Mouse (Mus musculus): Measurements from ENCODE around the gene Ldlr. TPM values are rescaled to one million over a fixed set of nuclear protein-coding genes. Genes with fewer than 3 reads are reported as not detected.
A peak's percentile ranks its signal among the peaks of the same experiment; 100 is the strongest.
"Not testable (repeated sequence)": the region's sequence is repeated elsewhere in the genome, so short reads cannot be mapped to it uniquely, and the experiment has no call there.

Gene Ldlr
- total and polyA plus RNA-seq, 2 experiments from 2014 or later: 11.1 to 19.1 TPM

- H3K27me3 ChIP-seq (ENCODE audit: insufficient read depth, low read length): no peaks in the 10 kb centered on the region
- no peaks in the 10 kb centered on the region for H3K4me1 ChIP-seq (ENCODE audit: insufficient read depth)
- H3K36me3 ChIP-seq (ENCODE audit: insufficient read depth): no peaks in the 10 kb centered on the region
- no peak overlapping the region for H3K9ac ChIP-seq
- 90% methylated on average over 3 of the region's 3 CpGs for WGBS
- H3K4me3 ChIP-seq (ENCODE audit: low read depth, low read length): no peak overlapping the region
- no peak overlapping the region for H3K27ac ChIP-seq (ENCODE audit: low read depth, low read length)
- DNase-seq (no peak), ATAC-seq (no peak)
- no peaks in the 10 kb centered on the region for H3K9me3 ChIP-seq (ENCODE audit: low read length)
- no peak for TF ChIP-seq CTCF (IDR thresholded peaks at IDR 0.05; ENCODE audit: low read depth)
- no peak overlapping the region for H3K4me2 ChIP-seq (ENCODE audit: low read depth)
Observed at GRCm38 (mm10) chr9:21777726-21778125, 54.4 kb downstream of the Ldlr start.

DNA sequence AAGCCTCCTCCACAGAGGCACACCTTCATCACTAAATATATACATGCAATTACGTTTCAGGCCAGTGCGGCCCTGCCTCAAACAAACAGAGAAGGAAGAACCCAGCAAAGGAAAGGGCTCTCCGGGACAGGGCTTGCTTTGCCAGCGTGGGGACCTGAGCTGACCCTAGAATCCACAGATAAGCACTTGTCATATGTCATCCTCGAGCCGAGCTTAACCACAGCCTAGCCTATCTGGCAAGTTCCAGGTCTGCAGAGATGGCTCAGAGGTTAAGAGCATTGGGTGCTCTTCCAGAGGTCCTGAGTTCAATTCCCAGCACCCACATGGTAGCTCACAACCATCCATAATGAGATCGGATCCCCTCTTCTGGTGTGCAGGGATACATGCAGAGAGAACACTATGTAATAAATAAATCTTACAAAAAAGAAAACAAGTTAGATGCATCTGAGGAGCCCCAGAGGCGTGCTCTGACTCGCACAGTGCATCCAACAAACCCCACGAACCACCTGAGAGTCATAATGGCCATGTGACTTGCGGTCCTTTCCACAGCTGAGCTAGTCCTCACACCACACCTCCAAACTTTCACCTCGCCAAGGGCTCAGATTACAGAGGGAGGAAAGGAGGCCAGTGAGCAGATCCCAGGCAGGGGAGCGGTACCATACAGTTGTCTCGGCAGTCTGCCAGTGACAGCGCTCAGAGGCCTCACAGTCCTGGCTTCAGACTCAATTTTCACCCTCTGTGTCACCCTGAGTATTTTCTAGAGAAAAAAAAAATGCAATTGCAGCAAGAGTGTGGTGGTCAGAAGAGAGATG, 58.6 kb downstream of the Ldlr start:
- Histone ChIP-seq H3K9me3 (ENCODE audit: low read length) (no peaks in the 10 kb centered on the region), H3K4me3 (ENCODE audit: low read depth, low read length) (no peak overlapping the region), H3K27me3 (ENCODE audit: insufficient read depth, low read length) (no peaks in the 10 kb centered on the region), H3K27ac (ENCODE audit: low read depth, low read length) (no peak overlapping the region), H3K9ac (no peak overlapping the region), H3K36me3 (ENCODE audit: insufficient read depth) (no peaks in the 10 kb centered on the region), H3K4me1 (ENCODE audit: insufficient read depth) (no peaks in the 10 kb centered on the region), H3K4me2 (ENCODE audit: low read depth) (no peak overlapping the region)
- ATAC-seq (no peak), DNase-seq (no peak)
- no peak for TF ChIP-seq CTCF (IDR thresholded peaks at IDR 0.05; ENCODE audit: low read depth)
- 83% methylated on average over 15 of the region's 15 CpGs for WGBS

DNA sequence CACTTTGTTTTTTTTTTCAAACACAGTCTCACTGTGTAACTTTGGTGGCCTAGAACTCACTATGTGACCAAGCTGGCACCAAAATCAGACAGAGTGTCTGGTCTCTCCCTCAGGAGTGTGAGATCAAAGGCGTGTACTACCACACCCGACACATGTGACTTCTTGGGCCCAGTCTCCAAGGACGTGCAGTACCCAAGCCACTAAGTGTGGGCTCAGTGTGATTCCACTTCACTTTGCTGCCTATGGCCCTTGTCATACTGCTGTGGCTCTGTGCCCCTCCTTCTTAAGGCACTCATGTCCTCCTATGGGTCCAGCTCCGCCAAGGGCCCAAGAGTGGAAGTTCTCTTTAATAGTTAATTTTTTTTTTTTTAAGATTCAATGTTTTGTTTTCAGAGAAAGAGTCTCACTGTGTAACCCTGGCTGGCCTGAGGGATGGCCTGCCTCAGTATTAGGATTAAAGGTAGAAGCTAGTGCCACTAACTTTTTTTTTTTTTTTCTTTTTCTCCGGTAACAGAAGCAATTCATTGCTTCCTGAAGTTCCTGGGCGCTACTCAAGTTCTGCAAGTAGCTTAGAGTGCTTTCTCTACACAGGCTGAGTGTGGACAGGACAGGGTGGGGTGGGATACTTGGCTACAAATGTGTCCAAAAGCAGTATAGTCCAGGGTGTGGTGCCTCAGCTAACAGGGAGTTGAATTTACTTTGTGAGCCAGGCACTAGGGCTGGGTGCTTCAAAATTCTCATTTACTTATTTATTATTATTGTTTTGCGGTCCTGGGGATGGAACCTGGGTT, 61.4 kb downstream of the Ldlr start:
- H3K36me3 ChIP-seq (ENCODE audit: insufficient read depth): no peaks in the 10 kb centered on the region
- no peaks in the 10 kb centered on the region for H3K9me3 ChIP-seq (ENCODE audit: low read length)
- 93% methylated on average over 7 of the region's 7 CpGs for WGBS
- no peaks in the 10 kb centered on the region for H3K27me3 ChIP-seq (ENCODE audit: insufficient read depth, low read length)
- H3K4me2 ChIP-seq (ENCODE audit: low read depth): no peak overlapping the region
- H3K4me1 ChIP-seq (ENCODE audit: insufficient read depth): no peaks in the 10 kb centered on the region
- H3K4me3 ChIP-seq (ENCODE audit: low read depth, low read length): no peak overlapping the region
- H3K27ac ChIP-seq (ENCODE audit: low read depth, low read length): no peak overlapping the region
- ATAC-seq (no peak), DNase-seq (no peak)
- H3K9ac ChIP-seq: no peak overlapping the region
- no peak for TF ChIP-seq CTCF (IDR thresholded peaks at IDR 0.05; ENCODE audit: low read depth)

- not testable (repeated sequence) for ATAC-seq; H3K27me3 ChIP-seq (ENCODE audit: insufficient read depth, low read length); H3K9ac ChIP-seq; DNase-seq; H3K4me1 ChIP-seq (ENCODE audit: insufficient read depth); H3K4me3 ChIP-seq (ENCODE audit: low read depth, low read length); H3K9me3 ChIP-seq (ENCODE audit: low read length); H3K36me3 ChIP-seq (ENCODE audit: insufficient read depth); H3K4me2 ChIP-seq (ENCODE audit: low read depth); H3K27ac ChIP-seq (ENCODE audit: low read depth, low read length)
- 83% methylated on average over 1 of the region's 2 CpGs for WGBS
Observed at GRCm38 (mm10) chr9:21786309-21786708, 63.0 kb downstream of the Ldlr start.

DNA sequence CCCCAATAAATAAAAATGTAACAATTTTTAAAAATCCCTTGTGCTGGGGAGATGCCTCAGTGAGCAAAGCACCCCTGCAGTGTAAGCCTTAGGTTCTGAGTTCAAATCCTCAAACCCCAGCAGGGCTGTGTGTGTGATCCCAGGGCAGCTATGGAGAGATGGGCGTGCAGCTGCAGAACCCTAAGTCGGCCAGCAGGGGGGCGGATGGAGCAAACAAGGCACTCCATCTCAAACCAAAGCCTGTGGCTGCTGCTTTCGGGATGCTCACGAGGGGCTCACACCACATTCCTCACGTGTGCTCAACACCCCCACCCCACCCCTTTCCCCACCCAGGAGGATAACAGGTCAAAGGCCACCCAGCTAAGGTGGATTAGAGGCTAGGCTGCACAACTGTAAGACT, 63.6 kb downstream of the Ldlr start:
- no peaks in the 10 kb centered on the region for H3K9me3 ChIP-seq (ENCODE audit: low read length)
- no peak overlapping the region for H3K27ac ChIP-seq (ENCODE audit: low read depth, low read length)
- H3K4me1 ChIP-seq (ENCODE audit: insufficient read depth): no peaks in the 10 kb centered on the region
- no peaks in the 10 kb centered on the region for H3K27me3 ChIP-seq (ENCODE audit: insufficient read depth, low read length)
- H3K36me3 ChIP-seq (ENCODE audit: insufficient read depth): no peaks in the 10 kb centered on the region
- 8% methylated on average over 6 of the region's 6 CpGs for WGBS
- H3K4me2 ChIP-seq (ENCODE audit: low read depth): no peak overlapping the region
- TF ChIP-seq CTCF (IDR thresholded peaks at IDR 0.05; ENCODE audit: low read depth): peak; percentile 74
- DNase-seq: peak; percentile 63
- ATAC-seq: peak; percentile 86
- no peak overlapping the region for H3K9ac ChIP-seq
- no peak overlapping the region for H3K4me3 ChIP-seq (ENCODE audit: low read depth, low read length)

DNA sequence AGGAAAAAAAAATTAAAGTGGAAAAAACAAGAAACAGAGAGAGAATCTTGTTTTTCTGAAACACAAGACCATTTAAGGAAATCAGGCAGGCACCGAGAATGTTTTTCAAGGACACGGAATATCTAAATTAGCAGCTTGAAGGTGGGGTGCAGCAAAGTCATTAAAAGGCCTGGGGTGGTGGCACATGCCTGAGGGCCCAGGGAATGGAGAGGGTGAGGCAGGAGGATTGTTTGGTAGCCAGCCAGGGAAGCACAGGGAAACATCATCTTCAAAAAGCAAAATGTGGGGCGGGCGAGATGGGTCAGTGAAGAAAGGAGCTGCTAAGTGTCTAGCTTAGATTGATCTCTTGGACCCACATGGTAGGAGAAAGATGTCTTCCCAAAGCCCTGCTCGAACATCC, 64.4 kb downstream of the Ldlr start:
- Histone ChIP-seq H3K9ac (no peak overlapping the region), H3K4me1 (ENCODE audit: insufficient read depth) (no peaks in the 10 kb centered on the region), H3K4me2 (ENCODE audit: low read depth) (no peak overlapping the region), H3K4me3 (ENCODE audit: low read depth, low read length) (no peak overlapping the region), H3K27me3 (ENCODE audit: insufficient read depth, low read length) (no peaks in the 10 kb centered on the region), H3K27ac (ENCODE audit: low read depth, low read length) (no peak overlapping the region), H3K36me3 (ENCODE audit: insufficient read depth) (no peaks in the 10 kb centered on the region), H3K9me3 (ENCODE audit: low read length) (no peaks in the 10 kb centered on the region)
- DNase-seq (no peak), ATAC-seq (no peak)
- WGBS: 83% methylated on average over 5 of the region's 5 CpGs
- no peak for TF ChIP-seq CTCF (IDR thresholded peaks at IDR 0.05; ENCODE audit: low read depth)

DNA sequence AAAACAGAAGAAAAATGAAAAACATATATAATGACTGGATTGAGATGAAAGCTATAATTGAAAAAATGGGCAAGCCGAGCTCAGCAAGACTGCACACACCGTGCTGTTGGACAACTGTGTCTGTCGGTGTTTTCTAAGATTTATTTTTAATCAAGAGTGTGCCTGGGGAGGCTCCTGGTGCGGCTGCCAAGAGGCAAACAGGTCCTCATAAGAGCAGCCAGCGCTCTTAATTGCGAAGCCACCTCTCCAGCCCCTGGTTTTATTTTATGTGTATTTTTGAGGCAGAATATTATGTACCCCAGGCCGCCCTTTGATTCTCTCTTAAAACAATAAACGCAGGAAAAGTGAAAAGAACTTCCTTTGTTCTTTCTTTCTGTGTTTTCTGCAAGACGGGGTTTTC, 65.0 kb downstream of the Ldlr start:
- ATAC-seq (no peak), DNase-seq (no peak)
- H3K27ac ChIP-seq (ENCODE audit: low read depth, low read length): no peak overlapping the region
- 72% methylated on average over 9 of the region's 9 CpGs for WGBS
- no peak overlapping the region for H3K9ac ChIP-seq
- no peaks in the 10 kb centered on the region for H3K9me3 ChIP-seq (ENCODE audit: low read length)
- no peaks in the 10 kb centered on the region for H3K36me3 ChIP-seq (ENCODE audit: insufficient read depth)
- H3K4me2 ChIP-seq (ENCODE audit: low read depth): no peak overlapping the region
- TF ChIP-seq CTCF (IDR thresholded peaks at IDR 0.05; ENCODE audit: low read depth): no peak
- H3K4me1 ChIP-seq (ENCODE audit: insufficient read depth): no peaks in the 10 kb centered on the region
- H3K27me3 ChIP-seq (ENCODE audit: insufficient read depth, low read length): no peaks in the 10 kb centered on the region
- no peak overlapping the region for H3K4me3 ChIP-seq (ENCODE audit: low read depth, low read length)
